Mouse (Mus musculus) telencephalon, adult 2 months (tissue): ENCODE measurements around the gene Egflam.

Experiments
- DNase-seq: peaks from one replicate; pipeline ENCODE4 v3.0.0-alpha.2; 2011; ENCODE audit warnings: low read depth, low spot score

Gene Egflam

DNA sequence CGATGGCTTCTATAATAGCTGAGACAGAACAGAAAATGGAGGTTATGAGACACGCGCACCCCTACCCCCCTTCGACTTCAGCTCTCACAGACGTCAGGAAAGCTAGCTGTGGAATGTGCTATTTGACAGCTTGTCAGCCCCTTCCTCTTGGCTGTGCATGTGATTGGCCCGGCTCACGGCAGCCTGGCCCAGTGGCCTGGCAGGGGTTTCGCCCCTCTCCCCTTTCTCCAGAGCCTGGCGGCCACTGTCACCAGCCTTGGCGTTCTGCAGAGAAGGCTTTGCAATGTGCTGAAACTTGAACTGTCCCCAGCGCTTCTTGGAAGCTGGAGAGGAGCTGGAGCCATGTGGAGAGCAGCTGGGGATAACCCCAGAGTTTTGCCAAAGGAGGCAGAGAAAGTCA is 175.4 kb downstream of the Egflam start:
- no peak for DNase-seq

DNA sequence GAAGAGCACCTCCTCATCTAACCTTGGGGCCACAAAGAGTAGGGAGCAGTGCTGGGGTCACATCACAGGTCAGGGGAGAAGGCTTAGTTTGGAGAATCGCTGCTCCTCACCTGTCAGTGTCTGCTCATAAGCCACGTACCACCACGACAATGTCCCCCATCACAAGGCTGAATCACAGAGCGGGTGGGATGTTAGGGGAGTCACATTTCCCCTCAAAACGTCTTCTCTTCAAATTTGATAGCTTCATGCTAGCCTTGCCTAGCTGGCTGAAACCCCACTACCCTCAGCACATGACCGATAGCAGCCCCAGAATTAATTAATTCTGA is 181.0 kb downstream of the Egflam start:
- DNase-seq: no peak

DNA sequence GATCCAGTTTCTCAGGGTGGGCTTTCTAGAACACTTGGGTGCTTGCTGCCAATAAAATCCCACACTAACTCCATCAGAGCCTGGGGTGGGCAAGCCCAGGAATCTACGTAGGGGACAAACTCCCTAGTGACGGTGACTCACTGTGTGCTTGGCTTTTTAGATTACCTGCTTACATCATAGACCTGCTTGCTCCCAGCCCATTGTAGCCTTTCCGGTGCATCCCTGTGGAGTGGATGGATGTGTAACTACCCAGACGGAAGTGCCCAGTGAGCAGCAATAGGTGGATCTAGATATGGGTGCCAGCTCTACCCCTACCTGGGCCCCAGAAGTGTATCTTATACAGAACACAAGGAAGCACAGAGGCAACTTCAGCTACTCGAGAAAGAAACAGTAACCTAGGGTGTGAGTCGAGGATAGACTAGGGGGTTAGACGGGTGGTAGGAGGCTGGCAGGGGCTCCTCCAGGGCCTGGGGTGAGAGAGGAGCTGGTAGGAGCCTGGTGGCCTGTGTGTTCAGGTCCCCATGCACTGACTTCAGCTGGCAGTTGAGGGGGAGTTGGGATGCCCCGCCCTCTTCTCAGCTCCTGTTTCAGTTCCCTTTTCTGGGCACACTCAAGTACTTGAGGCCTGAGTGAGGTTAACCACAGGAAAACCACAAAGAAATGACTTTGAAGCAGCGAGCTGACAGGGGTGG is 181.5 kb downstream of the Egflam start:
- DNase-seq: no peak

DNA sequence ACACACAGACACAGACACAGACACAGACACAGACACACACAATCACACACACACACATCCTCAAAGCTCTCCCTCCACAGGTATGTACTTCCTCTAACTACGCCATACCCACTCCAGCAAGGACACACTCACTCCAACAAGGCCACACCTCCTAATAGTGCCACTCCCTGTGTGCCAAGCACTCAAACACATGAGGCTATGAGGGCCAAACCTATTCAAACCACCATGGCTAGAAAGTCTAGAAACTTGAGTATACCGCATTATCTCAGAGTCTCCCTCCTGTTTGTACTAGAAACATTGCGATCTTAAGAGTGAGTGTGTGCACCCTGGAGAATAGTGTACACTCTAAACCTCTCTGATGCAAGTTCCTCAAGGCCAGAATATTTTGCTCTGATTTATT is 182.3 kb downstream of the Egflam start:
- no peak for DNase-seq

DNA sequence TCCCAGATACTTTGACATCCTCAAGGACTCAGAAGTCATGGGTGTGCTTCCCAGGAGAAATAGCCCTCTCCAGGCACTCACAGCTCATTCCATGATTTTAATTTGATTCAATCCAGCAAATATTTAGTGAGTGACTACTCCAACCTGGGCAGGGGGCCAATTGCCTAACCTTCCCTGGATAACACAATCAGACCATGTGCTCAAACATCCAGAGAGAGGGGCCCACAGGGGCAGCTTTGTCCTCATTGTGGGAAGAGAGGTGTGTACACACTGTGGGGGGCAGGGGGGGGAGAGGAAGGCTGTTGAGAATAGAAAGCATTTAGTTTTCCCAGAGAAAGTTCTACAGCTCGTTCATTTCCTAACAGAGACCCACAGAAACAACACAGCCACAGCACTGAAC is 184.5 kb downstream of the Egflam start:
- no peak for DNase-seq

DNA sequence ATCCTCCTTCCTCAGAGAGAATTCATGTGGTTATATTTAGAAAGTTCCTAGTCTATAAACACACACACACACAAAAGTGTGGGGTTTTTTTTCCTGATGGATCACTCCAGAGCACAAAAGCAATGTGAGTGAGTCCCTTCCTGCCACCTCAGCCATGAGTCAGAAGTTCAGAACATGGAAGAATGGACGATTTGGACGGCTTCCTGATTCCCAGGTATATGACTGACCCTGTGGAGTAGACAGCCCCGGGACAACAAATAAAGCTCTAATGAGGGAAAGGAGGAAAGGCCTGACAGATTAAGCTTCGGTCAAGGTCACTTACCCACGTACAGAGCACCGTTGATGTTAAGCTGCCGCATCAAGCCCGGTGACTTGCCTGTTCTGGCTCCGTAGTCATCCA is 190.0 kb downstream of the Egflam start:
- no peak for DNase-seq

DNA sequence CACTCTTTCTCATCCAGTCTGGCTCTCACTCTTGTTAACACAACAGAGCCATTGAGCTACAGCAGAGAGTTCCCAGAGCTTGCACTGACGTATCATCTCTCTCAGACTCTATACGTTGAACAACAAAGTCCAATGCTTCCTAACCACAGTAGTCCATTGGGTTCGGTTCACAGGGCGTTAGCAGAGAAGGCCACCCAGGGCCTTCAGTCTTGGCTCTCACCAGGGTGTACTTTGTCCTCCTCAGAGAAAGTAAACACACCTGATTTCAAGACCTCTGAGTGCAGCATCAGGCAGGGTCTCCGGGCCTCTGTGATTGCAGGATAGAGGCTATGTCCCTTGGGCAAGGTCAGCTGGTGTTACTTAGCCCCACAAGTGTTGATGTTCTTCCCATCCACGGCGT is 190.9 kb downstream of the Egflam start:
- no peak for DNase-seq

DNA sequence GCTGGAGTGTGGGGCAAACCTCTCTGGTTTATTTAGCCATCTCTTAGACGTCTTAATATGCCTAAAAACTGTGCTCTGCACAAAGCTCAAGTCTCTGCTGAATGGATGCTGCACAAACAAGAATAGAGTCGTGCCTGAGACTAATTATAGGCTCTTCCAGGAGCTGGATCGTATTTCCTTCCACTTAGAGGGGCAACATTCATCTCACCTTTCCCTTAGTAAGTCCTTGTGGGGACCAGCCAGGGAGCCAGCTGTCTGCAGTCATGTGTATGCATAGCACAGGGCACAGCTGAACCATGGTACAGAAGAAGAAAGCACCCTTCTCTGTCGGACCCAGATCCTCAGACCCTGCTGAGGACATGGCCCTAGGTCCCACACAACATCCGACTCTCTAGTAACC is 192.1 kb downstream of the Egflam start:
- no peak for DNase-seq

DNA sequence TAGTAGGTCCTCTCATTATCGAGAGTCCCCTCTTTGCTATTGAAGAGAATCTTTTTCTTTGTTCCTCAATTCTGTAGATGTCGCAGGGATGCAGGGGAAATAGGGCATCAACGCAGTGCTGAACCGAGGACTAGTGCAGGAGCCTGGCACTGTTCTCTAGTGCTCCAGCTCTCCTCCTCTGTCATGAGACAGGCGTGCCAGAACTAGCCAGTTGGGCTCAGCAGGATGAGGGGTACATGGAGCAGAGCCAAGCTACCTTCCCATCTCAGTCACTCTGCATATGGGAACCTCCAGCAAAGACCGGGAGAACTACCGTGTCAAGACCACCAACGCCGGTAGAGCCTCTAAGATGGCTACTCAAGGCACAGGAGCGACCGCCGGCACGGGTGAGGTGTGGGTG is 193.3 kb downstream of the Egflam start:
- DNase-seq: no peak

DNA sequence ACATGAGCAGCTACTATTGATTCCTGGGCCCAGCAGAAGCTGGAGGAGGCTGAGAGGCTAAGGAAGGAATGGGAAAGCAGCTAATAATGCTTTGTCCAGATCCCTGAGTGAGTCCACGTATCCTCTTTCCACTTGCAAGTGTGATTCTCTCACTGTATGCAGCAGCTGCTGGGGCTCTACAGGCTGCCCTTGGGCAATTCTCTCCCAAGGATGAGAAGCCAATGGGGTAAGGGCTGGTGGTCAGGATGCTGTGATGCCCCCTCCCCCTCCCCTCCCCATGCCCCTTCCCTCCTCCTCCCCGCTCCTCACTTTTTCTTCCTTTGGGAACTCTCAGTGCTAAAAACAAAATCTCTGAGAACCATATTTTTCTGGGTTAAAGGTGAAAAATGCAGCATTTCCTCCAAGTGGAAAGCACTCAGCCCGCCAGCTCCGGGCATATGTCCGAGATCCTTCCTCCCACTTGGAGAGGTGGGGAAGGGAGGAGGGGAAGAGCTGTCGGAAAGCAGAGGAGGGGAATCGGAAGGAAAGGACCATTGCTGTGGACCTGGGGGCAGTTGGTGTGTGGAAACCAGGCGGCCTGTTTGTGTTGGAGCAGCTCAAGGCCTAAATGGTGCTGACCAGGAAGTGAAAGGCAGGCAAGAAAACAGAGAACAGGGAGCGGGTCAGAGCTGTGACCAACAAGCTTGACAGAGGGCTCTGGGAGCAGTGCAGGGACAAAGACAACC is 194.4 kb downstream of the Egflam start:
- DNase-seq: no peak

DNA sequence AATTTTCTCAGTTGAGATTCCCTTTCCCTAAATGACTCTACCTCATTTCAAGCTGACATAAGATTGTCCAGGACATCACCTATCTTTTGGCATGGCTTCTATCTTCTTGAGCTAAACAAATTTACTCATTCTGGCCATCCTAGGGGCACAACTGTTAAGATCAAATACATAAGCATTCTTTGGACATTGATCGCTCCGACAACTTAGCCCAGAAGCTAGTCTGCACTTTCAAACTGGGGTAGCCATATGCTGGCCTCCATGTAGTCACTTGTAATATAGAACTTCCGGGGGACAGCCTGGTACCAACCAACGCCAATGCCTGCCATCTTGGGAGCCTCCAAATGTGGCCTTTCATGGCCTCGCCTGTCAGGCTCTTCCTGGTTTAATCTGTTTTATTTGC is 195.2 kb downstream of the Egflam start:
- DNase-seq: no peak

DNA sequence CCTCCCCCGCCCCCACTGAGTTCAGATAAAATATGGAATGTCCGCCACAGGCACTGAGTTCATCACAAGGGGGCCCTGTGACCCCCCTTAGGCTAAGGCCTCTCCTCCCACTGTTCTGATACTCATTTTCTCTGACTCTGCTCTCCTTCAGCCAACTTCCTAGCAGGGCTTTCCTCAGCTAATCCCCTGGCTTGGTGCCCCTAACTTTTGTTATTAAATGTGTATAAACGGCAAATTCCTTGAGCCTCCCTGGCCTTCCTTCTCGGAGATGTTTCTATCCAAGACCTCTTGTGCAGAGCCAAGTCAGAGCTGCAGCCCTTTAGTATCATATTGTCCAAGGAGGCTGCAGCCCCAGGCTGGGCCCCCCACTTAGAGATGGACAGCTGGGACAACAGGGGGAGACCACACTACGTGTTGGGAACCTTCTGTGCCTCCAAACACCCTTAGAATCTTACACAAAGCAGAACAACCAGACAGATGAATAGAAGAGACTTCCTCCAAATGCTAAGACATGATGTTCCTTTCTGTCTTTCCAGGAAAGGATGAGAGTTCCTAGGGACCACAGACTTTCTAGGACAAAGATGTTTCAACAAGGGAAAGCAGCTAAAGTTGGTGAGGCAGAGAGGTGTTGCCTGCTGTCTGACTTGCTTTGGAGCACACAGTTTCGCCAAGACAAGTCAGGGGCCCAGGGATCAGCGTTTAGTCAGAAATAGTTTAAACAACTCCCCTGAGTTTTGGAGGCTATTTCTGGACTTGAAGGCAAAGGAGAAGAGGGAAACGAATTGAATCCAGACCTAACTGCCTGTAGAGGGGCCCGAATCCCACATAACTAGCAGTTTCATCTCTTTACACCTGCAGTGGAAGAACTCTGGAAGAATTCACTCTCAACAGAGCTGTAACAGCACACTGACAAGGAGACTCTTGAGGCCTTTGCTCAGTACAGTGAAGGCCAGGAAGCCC is 196.5 kb downstream of the Egflam start:
- DNase-seq: no peak

DNA sequence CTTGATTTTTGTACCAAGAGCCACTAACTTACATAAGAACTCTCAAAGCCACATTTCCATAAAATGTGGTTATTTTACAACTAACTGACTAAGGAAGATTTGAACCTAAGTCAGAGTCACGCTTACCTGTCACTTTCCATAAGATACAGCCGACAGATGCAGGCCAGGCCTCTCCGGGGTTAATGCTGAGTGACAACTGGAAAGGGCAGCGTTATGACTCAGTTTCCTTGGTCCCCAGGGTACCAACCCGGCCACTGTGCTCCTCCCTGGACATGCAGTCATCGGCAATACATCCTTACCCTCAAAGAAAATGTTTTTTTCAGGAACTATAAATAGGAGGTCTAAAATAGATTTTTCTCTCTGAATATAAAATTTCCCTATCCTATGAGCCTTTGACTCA is 197.9 kb downstream of the Egflam start:
- DNase-seq: no peak

DNA sequence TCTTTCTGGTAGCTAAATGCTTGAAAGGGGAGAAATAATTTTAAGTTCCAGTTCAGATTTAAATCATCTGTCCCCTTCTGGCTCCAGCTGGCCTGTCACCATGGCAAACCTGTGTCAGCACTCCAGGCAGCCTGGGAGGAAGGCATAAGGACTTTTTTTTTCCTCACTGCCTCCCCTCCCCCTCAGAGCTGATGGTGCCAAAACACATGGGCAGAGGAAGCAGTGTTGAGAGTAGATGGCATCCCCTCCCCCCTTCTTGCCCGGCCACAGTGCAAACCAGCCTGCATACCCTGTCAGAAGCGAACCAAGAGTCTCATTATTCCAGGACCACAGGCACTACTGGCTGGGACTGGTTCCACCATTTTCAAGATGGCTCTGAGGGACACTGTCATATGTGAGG is 199.4 kb downstream of the Egflam start:
- no peak for DNase-seq

DNA sequence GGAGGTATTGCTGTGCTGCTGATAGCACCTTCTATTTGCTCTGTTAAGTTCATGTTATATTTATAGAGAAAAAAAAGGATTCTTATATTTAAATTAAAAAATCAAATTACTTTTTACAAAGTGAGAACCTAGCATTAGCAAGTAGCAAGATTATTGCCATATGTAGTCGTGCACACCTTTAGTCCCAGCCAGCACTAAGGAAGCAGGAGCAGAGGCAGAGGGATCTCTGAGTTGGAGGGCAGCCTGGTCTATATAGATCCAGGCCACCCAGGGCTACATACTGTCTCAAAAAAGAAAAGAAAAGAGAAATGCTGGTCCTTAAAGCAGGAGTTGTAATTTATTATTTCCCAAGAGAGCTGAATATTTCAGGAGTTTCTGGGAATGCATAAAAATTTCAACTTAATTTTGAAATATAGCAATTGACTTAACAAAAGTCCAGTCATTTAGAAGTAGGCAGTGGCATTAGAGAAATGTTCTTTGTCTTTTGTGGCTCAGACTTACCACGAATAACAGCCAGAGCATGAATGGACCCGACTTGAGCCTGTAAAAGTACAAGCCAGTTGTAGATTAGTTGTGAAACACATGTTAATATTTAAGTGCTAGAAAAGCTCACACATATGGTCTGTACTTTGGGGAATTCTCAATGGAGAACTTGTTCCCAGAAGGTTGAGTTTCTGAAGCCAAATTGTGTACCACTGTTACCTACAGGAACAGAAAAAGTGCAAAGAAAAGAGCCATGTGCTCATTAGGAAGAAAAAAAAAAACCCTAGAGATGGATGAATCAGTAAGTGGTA is 200.3 kb downstream of the Egflam start:
- no peak for DNase-seq

DNA sequence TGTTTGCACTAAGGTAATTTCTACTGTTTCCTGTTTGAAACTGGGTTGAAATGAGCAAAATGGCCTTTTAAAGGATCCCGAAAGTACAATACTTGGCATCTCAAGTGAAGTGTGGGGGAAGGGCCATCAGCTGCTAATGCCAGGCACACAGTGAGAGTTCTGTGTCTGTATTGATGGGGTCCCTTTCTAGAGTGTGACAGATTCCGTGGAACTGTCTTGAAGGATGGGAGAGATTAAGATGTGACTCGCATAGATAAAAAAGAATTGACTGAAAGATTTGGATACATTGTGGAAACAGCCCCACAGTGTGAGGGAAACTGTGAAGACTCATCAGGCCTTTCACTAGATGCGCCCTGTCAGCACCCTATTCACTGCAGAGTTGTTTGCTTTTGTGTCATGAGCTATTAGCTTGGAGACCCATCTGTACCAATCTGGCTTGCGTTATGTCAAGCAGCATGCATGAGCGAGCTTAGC is 203.4 kb downstream of the Egflam start:
- DNase-seq: no peak

DNA sequence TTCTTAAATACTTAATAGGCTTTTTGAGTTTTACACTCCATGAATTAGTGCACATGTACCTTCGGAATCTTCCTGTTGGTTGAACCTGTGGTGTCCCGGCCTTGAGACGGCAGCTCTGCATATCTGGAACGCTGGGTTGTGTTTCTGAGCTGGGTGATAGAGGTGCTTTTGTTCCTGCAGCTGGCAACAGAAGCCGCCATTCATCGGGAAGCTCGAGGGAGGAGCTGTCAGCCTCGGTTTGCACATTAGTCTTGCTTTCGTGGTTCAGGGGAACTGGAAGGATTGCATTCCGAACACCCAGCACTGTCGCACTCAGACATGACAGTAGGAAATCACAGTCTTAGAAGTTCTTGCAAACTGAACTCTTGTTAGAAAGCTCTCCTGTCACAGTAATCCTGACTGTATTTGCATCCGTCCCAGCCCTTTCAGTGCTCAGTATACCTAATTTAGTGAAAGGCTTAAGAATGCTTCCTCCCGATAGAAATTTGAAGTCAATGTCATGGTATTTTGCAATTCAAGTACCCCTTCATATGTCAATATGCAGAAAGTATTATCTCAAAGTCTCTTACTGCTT is 204.0 kb downstream of the Egflam start:
- no peak for DNase-seq

DNA sequence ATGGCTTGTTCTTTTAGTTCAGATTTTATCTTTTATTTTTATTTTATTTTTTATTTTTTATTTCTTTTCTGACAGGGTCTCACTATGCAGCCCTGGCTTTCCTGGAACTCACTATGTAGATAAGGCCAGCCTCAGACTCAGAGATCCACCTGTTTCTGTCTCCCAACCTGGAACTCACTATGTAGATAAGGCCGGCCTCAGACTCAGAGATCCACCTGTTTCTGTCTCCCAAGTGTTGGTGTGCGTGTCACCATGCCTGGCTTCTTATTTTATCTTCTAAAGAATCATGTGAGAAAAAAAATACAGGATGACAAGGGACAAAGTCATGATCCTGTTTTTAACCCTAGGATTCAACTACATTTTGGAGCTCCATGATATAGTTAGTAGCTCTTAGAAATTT is 205.6 kb downstream of the Egflam start:
- no peak for DNase-seq

DNA sequence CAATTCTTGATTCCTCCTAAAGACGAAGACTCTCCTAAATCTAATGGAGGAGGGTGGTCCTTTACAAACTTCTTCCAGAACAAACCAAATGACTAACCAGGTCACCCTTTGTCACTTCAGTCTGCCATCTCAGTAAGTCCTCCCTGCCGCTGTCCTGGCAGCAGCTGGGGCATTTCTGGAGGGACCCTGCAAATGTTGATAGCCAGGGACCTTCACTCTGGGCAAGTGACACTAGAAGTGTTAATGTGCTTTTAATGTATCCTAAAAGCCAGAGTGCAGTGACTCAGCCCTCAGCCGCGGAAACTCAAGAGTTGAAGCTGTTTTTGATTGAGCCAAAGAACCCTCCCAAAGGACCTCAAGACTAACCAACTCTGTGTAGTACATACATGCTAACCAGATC is 207.1 kb downstream of the Egflam start:
- no peak for DNase-seq

DNA sequence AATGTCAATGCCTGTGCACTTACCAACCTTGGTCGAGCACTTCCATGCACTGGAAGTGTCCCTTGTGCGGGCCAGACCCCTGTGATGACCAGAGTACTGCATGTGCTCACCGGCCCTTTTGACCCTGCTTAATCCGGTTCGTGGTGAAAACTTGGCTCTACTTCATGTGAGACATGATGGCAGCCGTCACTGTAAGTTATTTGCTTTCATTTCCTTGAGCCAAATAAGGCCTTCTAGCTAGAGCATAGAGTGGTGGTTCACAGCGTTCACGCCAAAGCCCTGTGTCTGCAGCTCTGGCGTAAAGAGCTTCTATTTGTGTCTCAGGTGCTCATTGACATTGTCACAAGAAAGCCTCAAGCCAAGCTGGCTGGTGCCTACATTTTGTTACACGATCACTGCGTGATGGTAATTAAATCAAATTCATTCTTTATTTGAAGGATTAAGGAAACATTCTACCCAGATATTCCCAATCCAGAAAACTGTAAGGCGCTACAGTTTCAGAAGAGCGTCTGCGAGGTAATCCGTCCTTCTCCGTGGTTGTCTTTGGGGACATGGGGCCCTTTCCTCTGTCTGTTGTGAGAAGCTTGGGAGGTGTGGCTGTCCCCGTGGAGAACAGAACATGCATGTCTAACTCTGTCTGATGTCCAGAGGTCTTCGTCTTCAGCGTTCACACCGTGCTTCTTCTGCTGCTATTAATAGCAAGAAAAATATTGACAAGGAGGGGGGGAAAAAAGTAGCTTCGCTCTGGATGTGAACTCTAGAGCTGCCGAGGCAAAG is 208.3 kb downstream of the Egflam start:
- no peak for DNase-seq

DNA sequence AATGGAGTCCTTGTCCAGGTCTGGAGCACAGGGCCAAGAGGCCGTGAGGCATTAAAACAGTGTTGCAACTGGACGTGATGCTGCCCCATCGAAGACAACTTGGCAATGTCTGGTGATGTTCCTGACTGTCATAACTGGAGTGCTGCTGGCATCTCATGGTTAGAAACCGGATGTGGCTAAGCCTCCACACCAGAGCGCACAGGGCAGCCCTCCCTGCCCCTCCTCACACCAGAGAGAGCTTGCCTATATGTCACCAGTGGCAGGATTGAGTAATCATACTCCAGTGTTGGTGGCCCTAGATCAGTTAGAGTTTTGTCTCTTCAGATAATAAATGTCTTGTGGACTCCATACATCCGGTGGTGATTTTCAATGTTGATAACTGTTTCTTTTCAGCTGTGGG is 210.5 kb downstream of the Egflam start:
- DNase-seq: no peak
